Mouse (Mus musculus): ENCODE results near the gene Lcor. TPM values are rescaled to one million over a fixed set of nuclear protein-coding genes. Genes with fewer than 3 reads are reported as not detected.

Gene Lcor
- polyA plus RNA-seq, 1 experiment from 2014 or later: 14.6 TPM

- Histone ChIP-seq H3K27ac (replicated peaks) (no peak overlapping the region), H3K27me3 (no peaks in the 10 kb centered on the region), H3K4me3 (no peak overlapping the region), H3K9me3 (no peaks in the 10 kb centered on the region), H3K36me3 (no peaks in the 10 kb centered on the region), H3K4me2 (no peak overlapping the region), H3K4me1 (replicated peaks) (no peaks in the 10 kb centered on the region), H3K9ac (no peak overlapping the region)
- WGBS: 76% methylated on average over 7 of the region's 7 CpGs
- no peak for ATAC-seq (ENCODE audit: low FRiP score, low read depth)
These were observed 32.9 kb upstream of the Lcor start for GRCm38 (mm10) chr19:41449415-41450075.

- Histone ChIP-seq H3K27ac (replicated peaks) (no peak overlapping the region), H3K36me3 (no peaks in the 10 kb centered on the region), H3K27me3 (no peaks in the 10 kb centered on the region), H3K4me3 (no peak overlapping the region), H3K4me2 (no peak overlapping the region), H3K9ac (no peak overlapping the region), H3K4me1 (replicated peaks) (no peaks in the 10 kb centered on the region), H3K9me3 (no peaks in the 10 kb centered on the region)
- WGBS: 17% methylated on average over 3 of the region's 3 CpGs
- no peak for ATAC-seq (ENCODE audit: low FRiP score, low read depth)
These were observed 30.3 kb upstream of the Lcor start for GRCm38 (mm10) chr19:41452166-41452565.

GRCm38 (mm10) chr19:41454601-41455000 lies 27.8 kb upstream of the Lcor start:
- Histone ChIP-seq H3K4me1 (replicated peaks) (no peaks in the 10 kb centered on the region), H3K9me3 (no peaks in the 10 kb centered on the region), H3K4me2 (no peak overlapping the region), H3K27me3 (no peaks in the 10 kb centered on the region), H3K4me3 (no peak overlapping the region), H3K27ac (replicated peaks) (no peak overlapping the region), H3K36me3 (no peaks in the 10 kb centered on the region), H3K9ac (no peak overlapping the region)
- no peak for ATAC-seq (ENCODE audit: low FRiP score, low read depth)
- 87% methylated on average over 5 of the region's 7 CpGs for WGBS

- Histone ChIP-seq H3K4me1 (replicated peaks) (no peaks in the 10 kb centered on the region), H3K27ac (replicated peaks) (no peak overlapping the region), H3K9me3 (no peaks in the 10 kb centered on the region), H3K27me3 (no peaks in the 10 kb centered on the region), H3K4me3 (no peak overlapping the region), H3K9ac (no peak overlapping the region), H3K4me2 (no peak overlapping the region), H3K36me3 (no peaks in the 10 kb centered on the region)
- no peak for ATAC-seq (ENCODE audit: low FRiP score, low read depth)
- 79% methylated on average over 6 of the region's 6 CpGs for WGBS
These were observed 27.3 kb upstream of the Lcor start for GRCm38 (mm10) chr19:41455091-41455626.

GRCm38 (mm10) chr19:41457181-41457580 lies 25.3 kb upstream of the Lcor start:
- H3K4me3 ChIP-seq: no peak overlapping the region
- H3K36me3 ChIP-seq: no peaks in the 10 kb centered on the region
- H3K4me2 ChIP-seq: no peak overlapping the region
- no peak overlapping the region for H3K9ac ChIP-seq
- no peaks in the 10 kb centered on the region for H3K4me1 ChIP-seq (replicated peaks)
- no peaks in the 10 kb centered on the region for H3K9me3 ChIP-seq
- H3K27ac ChIP-seq (replicated peaks): no peak overlapping the region
- 91% methylated on average over 5 of the region's 5 CpGs for WGBS
- H3K27me3 ChIP-seq: no peaks in the 10 kb centered on the region
- no peak for ATAC-seq (ENCODE audit: low FRiP score, low read depth)

- H3K9ac ChIP-seq: no peak overlapping the region
- 85% methylated on average over 9 of the region's 9 CpGs for WGBS
- H3K27ac ChIP-seq (replicated peaks): no peak overlapping the region
- no peaks in the 10 kb centered on the region for H3K36me3 ChIP-seq
- H3K27me3 ChIP-seq: no peaks in the 10 kb centered on the region
- no peak overlapping the region for H3K4me3 ChIP-seq
- no peak for ATAC-seq (ENCODE audit: low FRiP score, low read depth)
- H3K4me1 ChIP-seq (replicated peaks): no peaks in the 10 kb centered on the region
- H3K4me2 ChIP-seq: no peak overlapping the region
- H3K9me3 ChIP-seq: no peaks in the 10 kb centered on the region
These were observed 20.2 kb upstream of the Lcor start for GRCm38 (mm10) chr19:41462166-41462735.

- WGBS: 98% methylated on average over 5 of the region's 5 CpGs
- no peaks in the 10 kb centered on the region for H3K27me3 ChIP-seq
- ATAC-seq (ENCODE audit: low FRiP score, low read depth): no peak
- H3K4me3 ChIP-seq: no peak overlapping the region
- H3K36me3 ChIP-seq: no peaks in the 10 kb centered on the region
- H3K27ac ChIP-seq (replicated peaks): no peak overlapping the region
- H3K4me2 ChIP-seq: no peak overlapping the region
- no peaks in the 10 kb centered on the region for H3K4me1 ChIP-seq (replicated peaks)
- H3K9ac ChIP-seq: no peak overlapping the region
- H3K9me3 ChIP-seq: no peaks in the 10 kb centered on the region
These were observed 18.6 kb upstream of the Lcor start for GRCm38 (mm10) chr19:41463841-41464240.

- Histone ChIP-seq H3K4me1 (replicated peaks) (no peaks in the 10 kb centered on the region), H3K4me3 (no peak overlapping the region), H3K4me2 (no peak overlapping the region), H3K27ac (replicated peaks) (no peak overlapping the region), H3K27me3 (no peaks in the 10 kb centered on the region), H3K9me3 (no peaks in the 10 kb centered on the region), H3K36me3 (no peaks in the 10 kb centered on the region), H3K9ac (no peak overlapping the region)
- no peak for ATAC-seq (ENCODE audit: low FRiP score, low read depth)
- 90% methylated on average over 3 of the region's 3 CpGs for WGBS
These were observed 16.0 kb upstream of the Lcor start for GRCm38 (mm10) chr19:41466475-41466874.

GRCm38 (mm10) chr19:41473566-41474135 lies 8.8 kb upstream of the Lcor start:
- Histone ChIP-seq H3K9me3 (no peaks in the 10 kb centered on the region), H3K4me2 (no peak overlapping the region), H3K27ac (replicated peaks) (no peak overlapping the region), H3K4me3 (no peak overlapping the region), H3K9ac (no peak overlapping the region), H3K36me3 (no peaks in the 10 kb centered on the region), H3K4me1 (replicated peaks) (no peaks in the 10 kb centered on the region), H3K27me3 (no peaks in the 10 kb centered on the region)
- WGBS: 89% methylated on average over 7 of the region's 7 CpGs
- ATAC-seq (ENCODE audit: low FRiP score, low read depth): no peak

GRCm38 (mm10) chr19:41474943-41475342 lies 7.5 kb upstream of the Lcor start:
- ATAC-seq (ENCODE audit: low FRiP score, low read depth): no peak
- Histone ChIP-seq H3K27me3 (no peaks in the 10 kb centered on the region), H3K36me3 (no peaks in the 10 kb centered on the region), H3K4me3 (no peak overlapping the region), H3K4me2 (no peak overlapping the region), H3K27ac (replicated peaks) (no peak overlapping the region), H3K9ac (no peak overlapping the region), H3K4me1 (replicated peaks) (no peaks in the 10 kb centered on the region), H3K9me3 (no peaks in the 10 kb centered on the region)
- 83% methylated on average over 2 of the region's 2 CpGs for WGBS

GRCm38 (mm10) chr19:41476530-41477249 lies 5.7 kb upstream of the Lcor start:
- Histone ChIP-seq H3K9me3 (no peaks in the 10 kb centered on the region), H3K36me3 (no peaks in the 10 kb centered on the region), H3K4me2 (no peak overlapping the region), H3K4me1 (replicated peaks) (peaks cover 7% of the 10 kb centered on the region), H3K4me3 (no peak overlapping the region), H3K27ac (replicated peaks) (no peak overlapping the region), H3K27me3 (no peaks in the 10 kb centered on the region), H3K9ac (no peak overlapping the region)
- ATAC-seq (ENCODE audit: low FRiP score, low read depth): no peak
- WGBS: 87% methylated on average over 3 of the region's 3 CpGs

Measured in hindbrain, embryonic 15.5 days (tissue).